Mouse (Mus musculus) C2C12 (cell line): ENCODE measurements at regions not wholly inside any gene's neighbourhood (a gene's known extent, or its start where the extent isn't known, plus 50 kb on each side); places are given as distances from the start of the nearest gene placed in this dataset.

ENCODE experiments used
- CTCF ChIP-seq: IDR thresholded peaks from one replicate; pipeline ENCODE4 v1.5.1; 2011; ENCODE audit not compliant: control insufficient read depth, insufficient read depth, insufficient read length
- MYOG ChIP-seq: IDR thresholded peaks from one replicate; pipeline ENCODE4 v1.6.1; 2011; ENCODE audit not compliant: control insufficient read depth, insufficient read length; ENCODE audit errors: extremely low read depth

DNA sequence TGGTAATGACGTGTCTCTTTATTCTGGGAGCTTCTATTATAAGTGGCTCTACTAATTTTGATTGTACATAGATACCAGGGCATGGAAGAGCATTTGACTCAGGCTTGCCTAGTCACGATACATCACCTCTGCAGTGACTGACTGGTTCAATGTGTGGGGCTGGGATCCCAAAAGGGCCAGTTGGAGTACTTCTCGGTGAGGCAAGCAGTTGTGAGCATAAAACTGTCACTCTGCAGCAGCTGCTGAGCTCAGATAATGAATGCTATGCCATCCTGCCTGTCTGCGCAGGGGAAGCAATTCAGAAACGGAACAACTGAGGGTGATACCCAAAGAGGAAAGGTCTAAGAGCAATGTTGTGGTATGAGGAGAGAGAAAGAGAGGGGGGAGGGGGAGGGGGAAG is 49.8 kb upstream of the Prkar2b start:
- TF ChIP-seq MYOG (no peak), CTCF (no peak)
